Mouse (Mus musculus): Measurements from ENCODE around the gene Acoxl.
"Not testable (repeated sequence)": the region's sequence is repeated elsewhere in the genome, so short reads cannot be mapped to it uniquely, and the experiment has no call there.

The Acoxl gene

DNA sequence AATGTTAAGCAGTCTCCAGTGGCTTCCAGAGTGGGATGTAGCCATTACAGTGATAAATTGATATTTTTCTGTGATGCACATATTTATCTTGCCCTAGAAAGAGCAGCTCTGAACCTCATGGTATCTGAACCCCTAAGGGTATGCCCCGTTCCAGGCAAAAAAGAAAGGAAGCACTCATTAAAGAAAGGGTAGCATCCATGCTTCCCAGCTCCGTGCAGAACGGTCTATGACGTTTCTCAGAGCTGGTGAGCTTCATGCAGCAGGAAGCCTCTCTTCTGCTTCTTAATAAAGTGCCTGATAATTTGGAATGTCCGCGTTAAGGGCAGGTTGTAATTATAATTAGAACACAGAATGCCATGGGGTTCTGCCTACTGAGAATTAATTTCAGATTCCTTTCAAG is 240.6 kb downstream of the Acoxl start:
- no peak for DNase-seq (ENCODE audit: low spot score)

DNA sequence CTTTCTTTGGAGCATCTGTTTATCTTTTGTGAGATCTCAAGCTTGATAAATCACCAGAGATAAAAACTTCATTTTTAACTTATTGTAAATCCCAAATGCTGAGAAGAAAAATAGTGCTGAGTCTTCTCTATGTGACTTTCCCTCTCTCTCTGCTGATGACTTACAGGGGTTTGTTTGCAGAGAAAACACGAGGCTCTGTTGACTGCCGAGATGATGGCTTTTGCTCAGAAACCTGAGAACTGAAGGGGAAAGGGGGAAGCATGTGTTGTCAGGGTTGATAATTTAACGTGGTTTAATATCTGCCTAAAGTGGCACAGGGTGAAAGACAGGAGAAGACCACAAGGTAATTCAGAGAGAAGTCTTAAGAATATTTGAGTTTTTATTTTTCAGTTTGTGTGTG is 245.2 kb downstream of the Acoxl start:
- no peak for DNase-seq (ENCODE audit: low spot score)

DNA sequence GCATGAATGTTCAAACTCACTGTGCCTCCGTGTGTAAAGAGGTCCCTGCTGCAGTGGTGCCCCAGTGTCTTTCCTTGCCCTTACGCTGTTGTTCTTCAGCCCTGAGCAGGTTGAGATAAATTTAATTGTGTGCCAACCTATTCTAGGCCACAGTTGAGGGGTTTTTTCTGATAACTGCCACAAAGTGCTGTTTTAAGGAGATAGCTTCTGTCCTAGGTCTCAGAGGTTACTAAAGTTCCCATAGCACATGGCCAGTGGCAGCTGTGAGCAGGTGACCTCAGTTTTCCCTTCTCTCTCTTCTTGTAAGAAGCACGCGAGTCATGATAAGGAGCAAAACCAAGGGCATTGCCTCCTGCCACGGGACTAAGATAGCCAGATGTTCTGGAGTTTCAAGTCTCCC is 245.9 kb downstream of the Acoxl start:
- no peak for DNase-seq (ENCODE audit: low spot score)

DNA sequence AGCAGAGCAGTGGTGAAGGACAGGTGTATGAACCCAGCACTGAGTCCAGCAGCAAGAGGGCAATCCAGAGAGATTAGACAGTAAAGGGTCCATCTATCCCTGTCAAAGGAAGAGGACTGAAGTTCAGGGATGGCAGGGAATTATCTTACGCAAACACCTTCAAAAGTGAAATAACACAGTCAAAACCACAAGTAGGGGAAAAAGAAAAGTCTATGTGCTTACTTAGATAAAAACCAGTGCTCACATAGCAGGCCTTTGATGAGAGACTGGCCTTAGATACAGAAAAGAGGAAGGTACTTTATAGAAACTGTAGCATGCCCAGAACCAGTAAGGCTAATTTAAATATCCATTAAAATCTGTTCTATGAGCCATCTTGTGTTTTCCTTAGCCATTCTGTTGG is 246.8 kb downstream of the Acoxl start:
- no peak for DNase-seq (ENCODE audit: low spot score)

DNA sequence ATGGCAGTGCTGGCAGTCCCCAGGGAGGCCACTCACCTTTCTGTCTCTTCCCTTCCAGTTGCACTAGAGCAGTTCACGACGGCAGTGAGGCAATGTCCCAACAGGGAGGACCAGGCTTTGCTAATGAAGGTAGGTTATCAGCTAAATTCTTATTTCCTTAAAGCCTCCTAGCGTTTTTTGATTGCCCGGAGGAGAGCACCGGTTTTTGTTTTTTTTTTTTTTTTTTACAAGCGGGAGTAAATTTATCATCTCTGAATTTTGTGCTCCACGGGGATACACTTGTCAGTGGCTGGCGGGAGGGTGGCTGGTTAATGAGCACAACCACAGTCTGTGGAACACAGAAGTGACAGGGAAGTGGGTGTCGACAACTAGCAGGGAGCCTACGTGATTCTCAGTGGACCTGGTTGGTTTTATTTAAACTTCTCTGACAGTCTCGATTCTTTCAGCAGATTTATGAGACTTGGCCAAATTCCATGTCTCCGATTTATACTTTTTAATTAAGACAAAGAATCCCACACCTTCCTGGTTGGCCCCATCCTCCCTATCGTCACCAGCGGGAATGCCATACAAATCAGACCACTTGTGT is 247.7 kb downstream of the Acoxl start:
- DNase-seq (ENCODE audit: low spot score): no peak

DNA sequence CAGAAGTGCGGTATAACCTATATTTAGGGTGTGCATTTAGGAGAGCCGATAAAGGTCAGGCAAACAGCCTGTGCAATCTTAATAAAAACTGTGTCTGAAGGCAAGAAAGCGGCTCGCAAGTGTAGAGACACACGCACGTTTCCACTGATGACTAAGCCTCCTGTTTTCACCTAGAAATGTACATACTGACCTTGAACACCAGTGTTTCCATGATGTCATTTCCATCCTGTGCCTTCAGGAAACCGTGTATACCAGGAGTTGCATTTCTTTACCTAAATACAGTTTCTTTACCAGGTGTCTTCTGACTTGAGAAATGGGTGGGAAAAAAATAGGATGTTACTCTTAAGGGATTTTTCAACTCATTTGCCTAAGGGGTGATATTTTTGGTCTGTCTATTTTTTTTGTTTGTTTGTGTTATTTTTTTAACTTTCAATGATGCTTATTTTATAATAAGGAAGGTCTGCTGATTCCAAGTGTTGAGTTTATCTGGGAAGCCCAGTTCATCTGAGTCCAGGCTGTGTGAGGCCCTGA is 248.4 kb downstream of the Acoxl start:
- DNase-seq (ENCODE audit: low spot score): no peak

DNA sequence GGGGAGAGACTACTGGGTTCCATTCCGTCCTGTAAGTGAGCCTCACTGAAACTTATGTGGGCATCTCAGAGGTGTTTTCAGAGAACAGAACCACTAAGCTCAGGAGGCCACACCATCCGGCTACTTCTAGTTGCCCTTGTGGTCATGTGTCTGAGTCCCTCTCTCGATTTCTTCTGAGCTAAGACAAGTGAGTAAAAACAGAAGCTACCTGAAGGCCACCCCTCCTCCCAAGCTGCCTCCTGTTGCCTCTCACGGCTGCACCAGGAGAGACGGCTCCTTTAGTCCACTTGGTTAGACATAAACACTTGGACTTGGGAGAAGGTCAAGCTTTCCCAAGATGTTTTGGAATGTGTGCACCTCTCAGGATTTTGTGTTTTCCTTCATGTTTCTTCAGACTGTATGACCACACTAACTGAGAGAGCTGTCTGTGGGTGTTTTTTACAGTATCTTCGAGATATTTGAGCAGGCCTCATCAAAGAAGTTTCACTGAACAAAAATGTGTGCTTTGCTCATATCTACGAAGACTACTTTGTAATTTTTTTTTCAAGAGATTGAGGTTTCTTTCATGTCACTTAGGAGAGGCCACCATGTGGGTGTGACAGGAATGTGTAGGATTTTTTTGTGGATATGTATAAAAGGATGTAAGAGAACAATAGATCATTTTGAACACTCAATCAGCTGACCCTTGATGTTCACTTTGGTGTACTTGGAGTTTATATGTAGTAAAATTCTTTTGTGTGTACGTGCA is 249.3 kb downstream of the Acoxl start:
- no peak for DNase-seq (ENCODE audit: low spot score)

DNA sequence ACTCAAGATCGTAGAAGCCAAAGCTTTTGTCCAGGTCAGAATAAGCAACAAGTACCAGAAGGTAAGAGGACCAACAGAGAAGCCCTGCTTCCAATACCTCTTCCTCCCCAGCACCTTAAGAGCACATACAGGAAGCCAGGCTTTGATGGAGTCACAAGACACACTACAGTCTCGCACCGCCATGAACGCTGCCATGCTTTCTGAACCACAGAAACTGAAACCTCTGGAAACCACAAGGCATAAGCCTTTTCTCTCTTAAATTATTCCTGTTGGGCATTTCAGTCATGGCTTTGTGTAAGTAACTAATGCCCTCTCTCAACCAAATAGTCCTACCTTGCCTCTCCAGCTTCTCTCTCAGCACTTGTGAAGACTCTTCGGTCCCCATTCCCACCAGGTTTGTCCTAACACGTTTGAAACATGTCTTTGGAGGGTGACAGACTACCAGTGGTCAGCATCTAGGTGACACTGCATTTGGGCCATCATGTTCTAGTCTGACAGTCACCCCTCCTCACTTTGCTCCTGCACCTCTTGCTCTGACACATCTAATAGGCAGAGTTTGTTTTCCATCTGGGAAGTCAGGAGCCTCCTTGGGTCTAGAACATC is 251.7 kb downstream of the Acoxl start:
- DNase-seq (ENCODE audit: low spot score): no peak

DNA sequence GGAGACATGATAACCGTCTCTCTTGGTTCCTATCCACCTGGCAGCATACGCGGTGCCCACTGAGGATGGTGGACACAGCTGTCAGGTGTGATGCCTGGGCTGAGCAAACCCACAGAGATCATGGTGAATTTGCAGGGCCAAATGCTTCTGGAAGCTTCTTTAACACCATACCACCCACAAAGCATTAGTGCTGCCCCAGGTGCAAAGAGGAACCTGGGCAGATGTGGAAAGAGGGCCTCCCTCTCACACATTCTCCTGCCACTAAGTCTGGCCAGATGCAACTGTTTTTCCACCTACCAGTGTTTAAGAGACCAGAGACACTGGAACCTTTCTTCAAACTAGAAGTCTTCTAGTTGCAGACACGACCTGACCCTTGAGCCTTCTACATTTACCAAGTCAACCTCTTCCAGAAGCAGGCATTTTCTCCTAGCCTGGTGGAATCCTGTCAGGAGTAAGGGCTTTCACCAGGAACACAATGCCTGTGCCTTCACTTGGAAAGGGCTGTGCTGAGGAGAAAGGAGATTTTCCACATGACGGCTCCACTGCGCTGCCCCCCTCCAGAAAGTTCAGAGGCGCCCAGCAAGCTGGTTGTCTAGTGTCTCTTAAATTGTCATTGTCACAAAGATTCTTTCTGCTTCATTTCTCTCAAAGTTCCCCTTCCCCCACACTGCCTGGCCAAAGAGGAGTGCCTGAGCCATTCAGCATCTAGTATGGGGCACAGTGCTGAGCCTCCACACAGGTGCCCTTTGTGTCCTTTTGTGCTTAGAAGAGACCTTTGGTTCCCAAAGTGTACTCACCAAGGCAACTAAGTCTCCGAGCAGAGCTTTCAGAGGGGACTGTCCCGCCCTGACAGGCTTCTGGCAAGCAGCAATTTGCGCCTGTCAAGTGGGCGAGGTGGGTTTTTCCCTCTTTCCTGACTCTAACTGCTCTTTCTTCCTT is 253.0 kb downstream of the Acoxl start:
- DNase-seq (ENCODE audit: low spot score): no peak

DNA sequence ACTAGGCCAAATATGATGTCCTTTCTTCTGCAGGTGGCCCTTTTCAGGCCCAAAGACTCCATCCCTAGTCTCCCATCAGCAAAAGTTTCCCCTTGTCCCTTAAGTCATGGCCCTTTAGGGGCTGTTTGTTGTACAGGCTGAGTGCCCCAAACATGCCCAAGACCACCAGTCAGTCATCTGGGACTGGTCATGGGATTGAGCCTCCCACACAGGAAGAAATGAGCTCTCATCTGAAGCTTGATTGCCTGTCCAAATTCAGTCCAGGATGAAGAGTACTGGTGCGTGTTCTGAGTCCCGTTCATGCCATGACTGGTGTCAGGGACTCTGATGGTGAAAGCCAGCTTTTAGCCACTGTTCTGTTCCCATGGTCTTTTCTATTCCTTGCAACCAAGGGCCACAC is 253.8 kb downstream of the Acoxl start:
- DNase-seq (ENCODE audit: low spot score): no peak

DNA sequence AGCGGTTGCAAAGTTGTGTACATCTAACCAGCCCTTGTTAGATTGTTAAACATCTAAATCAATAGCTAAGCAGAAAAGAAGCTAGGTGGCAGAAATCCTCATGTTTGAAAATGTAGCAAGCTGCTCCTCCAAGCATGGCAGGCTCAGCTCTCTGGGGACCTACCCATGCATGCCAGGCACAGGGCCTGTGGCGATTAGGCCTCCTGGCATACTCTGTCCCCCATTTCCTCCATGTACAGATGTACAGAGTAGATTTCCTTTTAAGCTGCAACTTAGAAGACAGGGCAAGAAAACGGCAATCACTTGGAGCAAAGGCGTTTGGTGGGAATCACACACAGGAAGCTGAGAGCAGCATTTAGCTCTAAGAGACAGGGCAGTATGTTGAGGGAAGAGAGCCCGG is 255.5 kb downstream of the Acoxl start:
- no peak for DNase-seq (ENCODE audit: low spot score)

DNA sequence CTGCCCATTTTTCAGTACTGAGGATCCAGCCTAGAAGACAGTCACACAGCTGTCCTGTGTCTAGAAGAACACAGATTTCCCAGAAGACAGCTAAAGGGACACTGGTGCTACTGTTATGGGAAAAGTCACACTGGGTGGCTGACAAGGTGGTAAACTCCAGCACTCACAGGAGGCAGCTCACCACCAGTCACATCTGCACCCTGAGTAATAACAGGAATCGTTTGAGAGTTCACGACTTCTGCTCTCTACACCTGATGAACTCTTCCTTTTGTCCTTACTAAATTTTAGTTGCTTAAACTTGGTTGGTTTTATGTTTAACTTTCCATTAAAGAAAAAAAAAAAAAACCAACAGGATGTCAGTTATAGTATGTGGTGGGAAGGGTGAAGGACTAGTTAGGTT is 255.9 kb downstream of the Acoxl start:
- no peak for DNase-seq (ENCODE audit: low spot score)

DNA sequence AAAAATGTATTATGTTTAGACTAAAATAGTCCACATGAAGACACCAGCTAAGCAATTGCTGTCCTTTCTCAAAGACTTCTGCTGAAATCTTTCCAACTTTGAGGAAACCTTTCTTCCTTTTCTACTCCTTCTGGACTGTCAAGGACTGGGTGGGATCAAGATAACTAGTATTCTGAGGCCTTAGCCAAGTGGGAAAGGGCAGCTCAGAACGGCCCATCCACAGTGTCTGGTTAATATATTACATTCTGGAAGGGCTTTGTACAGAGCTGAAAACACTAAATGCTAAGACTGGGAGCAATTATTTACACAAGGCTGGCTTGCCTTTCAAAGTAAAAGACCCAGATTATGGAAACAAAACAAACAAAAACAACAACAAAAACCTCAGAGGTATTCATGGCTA is 256.6 kb downstream of the Acoxl start:
- no peak for DNase-seq (ENCODE audit: low spot score)

DNA sequence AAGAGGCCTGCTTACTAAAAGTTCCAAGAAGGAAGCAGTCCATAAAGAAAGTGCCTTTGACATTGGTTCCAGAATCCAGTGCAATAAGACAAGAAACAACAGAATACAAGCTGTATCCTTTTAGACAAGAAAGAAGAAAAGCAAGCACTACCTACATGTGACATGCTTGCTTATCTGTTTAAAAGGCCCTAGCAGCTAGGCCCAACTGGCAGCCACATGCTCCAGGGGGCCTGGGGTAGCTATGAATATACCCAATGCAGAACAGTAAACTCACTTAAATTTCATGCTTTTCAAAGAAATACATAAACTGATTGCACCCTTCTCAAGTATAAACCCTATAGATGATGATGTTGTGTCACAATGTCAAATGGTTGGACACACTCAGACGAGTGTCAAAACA is 257.4 kb downstream of the Acoxl start:
- DNase-seq (ENCODE audit: low spot score): no peak

DNA sequence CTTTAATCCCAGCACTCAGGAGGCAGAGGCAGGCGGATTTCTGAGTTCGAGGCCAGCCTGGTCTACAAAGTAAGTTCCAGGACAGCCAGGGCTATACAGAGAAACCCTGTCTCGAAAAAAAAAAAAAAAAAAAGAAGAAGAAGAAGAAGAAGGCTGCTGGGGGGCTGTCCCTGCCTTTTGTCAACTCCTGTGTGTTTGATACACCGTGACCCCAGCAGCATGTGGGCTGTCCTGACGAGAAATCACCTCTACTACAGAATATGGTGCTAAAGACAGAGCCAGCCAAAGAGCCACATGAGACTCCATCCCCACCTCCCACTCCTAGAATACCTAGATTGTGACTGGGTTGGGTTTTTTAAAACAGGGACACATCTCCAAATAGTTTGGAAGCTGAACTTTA is 259.4 kb downstream of the Acoxl start:
- not testable (repeated sequence) for DNase-seq (ENCODE audit: low spot score)

DNA sequence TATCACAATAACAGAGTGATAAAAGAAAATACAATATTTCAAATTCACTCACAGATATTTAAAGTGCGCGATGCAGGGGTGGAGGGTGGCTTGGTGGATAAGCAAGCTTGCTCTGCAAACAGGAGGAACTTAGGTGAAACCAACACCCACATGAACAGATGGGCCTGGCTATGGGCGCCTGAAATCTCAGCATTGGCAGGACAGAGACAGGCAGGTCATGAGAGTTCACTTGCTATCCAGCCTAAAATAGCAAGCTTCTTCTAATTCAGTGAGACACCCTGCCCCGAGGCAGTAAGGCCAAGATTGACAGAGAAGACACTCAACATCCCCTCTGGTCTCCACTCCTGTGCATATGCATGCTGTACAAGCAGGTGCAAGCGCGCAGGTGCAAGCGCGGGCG is 263.4 kb downstream of the Acoxl start:
- DNase-seq (ENCODE audit: low spot score): no peak

DNA sequence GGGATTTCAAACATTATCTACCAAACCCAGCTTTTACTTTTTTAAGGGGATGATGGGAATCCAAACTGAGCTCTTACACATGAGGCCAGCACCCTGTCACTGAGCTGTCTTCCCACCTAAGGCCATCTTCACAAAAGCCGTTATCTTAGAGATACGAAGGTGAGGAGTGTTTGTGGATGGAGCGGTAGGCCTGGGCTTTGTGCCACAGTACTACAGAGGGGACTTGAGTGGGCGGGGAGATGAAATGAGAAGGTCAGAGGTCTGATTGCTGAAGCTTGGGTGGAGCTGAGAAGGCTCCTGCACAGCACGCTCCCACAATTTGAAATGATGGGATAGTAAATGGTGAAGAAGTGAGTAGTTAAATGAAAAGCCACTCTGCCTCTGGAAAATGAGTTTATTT is 266.1 kb downstream of the Acoxl start:
- DNase-seq (ENCODE audit: low spot score): no peak

DNA sequence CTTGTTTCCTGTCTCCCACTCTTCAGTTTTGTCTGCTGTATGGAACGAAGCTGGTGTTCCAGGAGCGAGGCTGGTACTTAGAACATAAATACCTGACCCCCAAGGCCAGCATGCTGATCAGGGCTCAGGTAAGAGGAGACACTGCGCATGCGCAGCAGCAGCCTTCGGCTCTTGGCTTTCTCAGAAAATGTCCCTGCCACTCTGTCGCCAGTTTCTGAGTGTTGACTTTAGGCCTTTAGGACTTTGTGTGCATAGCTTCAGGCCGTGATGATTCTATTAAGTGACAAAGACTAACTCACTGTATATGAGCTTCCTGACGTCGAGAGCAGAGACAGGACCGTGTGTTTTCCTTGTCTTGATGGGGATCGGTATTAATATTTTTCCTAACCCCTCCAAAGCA is 267.0 kb downstream of the Acoxl start:
- no peak for DNase-seq (ENCODE audit: low spot score)

DNA sequence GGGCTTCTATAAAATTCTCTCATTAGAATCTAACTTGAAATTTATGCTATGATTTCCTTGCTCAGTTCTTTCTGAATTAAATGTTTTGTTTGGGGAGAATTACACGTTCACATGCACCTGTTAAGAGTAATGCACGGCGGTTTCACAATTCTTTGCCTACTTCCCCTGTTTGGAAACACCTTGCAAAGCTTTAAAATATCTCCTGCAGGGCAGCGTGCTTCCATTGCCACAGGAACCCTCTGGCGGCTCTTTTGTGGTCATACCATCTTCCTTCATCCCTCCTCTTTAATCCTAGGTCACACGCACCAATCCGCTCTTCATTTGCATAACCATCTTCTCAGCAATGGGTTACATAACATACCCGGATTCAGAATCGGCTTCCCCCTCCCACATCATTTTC is 272.9 kb downstream of the Acoxl start:
- no peak for DNase-seq (ENCODE audit: low spot score)

DNA sequence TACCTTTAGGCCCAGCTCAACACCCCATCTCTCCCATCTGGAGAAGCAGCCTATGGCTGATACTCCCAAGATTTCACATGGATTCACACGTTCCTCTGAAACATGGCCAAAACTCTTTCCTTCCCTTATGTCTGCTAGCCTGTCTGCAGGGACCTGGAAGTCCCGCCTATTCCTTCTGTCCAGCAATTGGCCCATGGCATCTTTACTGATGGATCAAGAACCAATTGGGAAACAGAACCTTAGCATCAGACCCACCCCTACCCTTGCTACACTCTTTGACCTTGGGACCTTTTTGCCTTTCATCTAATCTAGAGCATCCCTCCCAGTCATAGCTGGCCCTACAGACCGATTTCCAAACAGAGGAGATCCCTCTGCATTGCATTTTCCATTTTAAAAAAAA is 275.9 kb downstream of the Acoxl start:
- DNase-seq (ENCODE audit: low spot score): no peak

DNA sequence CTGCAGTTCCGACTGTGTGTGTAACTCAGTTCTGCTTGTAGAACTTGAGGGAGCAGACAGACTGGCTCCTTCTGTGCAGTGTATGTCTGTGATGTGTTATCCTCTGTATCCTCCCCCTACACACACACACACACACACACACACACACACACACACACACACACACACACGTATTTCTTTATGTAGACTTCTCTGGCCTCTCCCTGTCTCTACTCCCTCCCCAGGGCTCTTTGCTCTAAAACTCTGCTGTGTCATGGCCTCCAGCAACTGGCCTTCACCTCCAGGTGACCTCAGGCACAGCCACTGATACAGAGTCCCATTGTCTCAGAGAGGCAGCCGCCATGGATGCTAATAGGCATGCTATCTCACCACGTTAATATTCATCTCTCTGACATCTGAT is 276.9 kb downstream of the Acoxl start:
- DNase-seq (ENCODE audit: low spot score): no peak

DNA sequence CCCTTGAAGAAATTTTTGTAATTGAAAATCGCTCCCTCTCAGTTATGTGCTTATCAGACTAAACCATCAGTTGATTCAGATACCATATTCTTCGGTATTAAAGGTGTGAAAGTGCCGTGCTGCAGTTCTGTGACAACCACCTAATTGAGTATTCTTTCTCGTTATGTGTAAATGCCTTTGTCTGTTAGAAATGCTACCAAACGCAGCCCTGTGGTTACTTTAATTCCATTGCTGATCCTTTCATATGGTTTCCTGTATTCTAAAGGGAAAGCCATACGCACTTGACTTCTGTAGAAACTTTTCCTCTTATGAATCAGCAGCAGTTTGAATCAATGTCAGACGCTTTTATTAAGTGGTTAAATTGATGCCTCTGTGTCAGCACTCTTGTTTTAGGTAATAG is 278.9 kb downstream of the Acoxl start:
- no peak for DNase-seq (ENCODE audit: low spot score)

Measured in ovary, postnatal 36 days (tissue).